8 mouse cellular contexts compared by ENCODE assay signal in the genomic region with DNA sequence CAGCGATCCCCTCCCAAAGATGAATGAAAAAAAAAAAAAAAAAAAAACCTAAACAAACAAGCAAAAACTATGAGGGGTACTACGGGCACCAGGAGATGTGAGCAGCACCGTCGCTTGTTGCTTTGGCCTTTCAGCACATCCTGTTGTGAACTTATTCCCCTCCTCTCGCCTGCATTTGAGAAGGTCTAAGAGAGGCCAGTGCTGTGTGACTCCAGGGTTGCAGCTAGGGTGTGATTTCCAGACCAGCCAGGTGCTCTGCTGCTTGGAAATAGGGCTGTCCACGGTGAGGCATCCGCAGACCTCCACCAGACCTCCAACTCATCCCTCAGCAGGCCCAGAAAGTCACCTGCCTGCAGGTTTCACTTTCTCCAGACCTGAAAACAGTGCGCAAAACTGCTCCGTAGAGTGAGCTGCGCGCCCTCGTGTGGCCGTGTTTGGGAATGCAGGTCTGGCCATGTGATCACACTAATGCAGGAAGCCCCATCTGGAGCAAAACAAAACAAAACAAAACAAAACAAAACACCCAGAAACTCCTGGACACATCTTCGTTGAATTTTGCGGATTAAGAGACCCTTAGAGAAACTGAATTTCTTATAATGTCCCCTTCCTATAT.
DNase-seq lines count a peak whose midpoint lies in the region; ATAC-seq lines count a peak whose summit lies in the region.

No protein-coding gene starts in this region.

- H3K27me3 ChIP-seq in forebrain, embryonic 10.5 days (ENCODE audit: poor library complexity, severe bottlenecking) = no peaks in the 10 kb centered on the region
- H3K27me3 ChIP-seq in heart, embryonic 15.5 days = no peaks in the 10 kb centered on the region
- H3K27me3 ChIP-seq in liver, embryonic 13.5 days = no peaks in the 10 kb centered on the region
- no peaks in the 10 kb centered on the region for H3K27me3 ChIP-seq in stomach, embryonic 14.5 days (ENCODE audit: control insufficient read depth, insufficient read depth, low read length)

- peak overlapping the region; percentile 72 for H3K4me2 ChIP-seq in heart, embryonic 15.5 days
- H3K4me2 ChIP-seq in liver, embryonic 13.5 days = peak overlapping the region; percentile 67
- H3K4me2 ChIP-seq in stomach, embryonic 14.5 days (replicated peaks; ENCODE audit: low read depth, low read length) = peak overlapping the region; percentile 30

- 0 out of 2 replicates have a peak overlapping the region, but pooled peaks have one; percentile 20 for H3K4me3 ChIP-seq in forebrain, embryonic 10.5 days
- peak overlapping the region; percentile 47 for H3K4me3 ChIP-seq in heart, embryonic 15.5 days
- peak overlapping the region; percentile 45 for H3K4me3 ChIP-seq in liver, embryonic 13.5 days (replicated peaks)
- H3K4me3 ChIP-seq in stomach, embryonic 14.5 days (ENCODE audit: low read depth, low read length) = peak overlapping the region; percentile 15; the same call in 1 of the 2 replicates

- H3K9me3 ChIP-seq in forebrain, embryonic 10.5 days = no peaks in the 10 kb centered on the region
- H3K9me3 ChIP-seq in heart, embryonic 15.5 days (replicated peaks) = no peaks in the 10 kb centered on the region
- no peaks in the 10 kb centered on the region for H3K9me3 ChIP-seq in liver, embryonic 13.5 days (replicated peaks)
- no peaks in the 10 kb centered on the region for H3K9me3 ChIP-seq in stomach, embryonic 14.5 days (ENCODE audit: control insufficient read depth, low read depth, low read length)

- no peaks in the 10 kb centered on the region for H3K4me1 ChIP-seq in forebrain, embryonic 10.5 days
- H3K4me1 ChIP-seq in heart, embryonic 15.5 days (replicated peaks) = no peaks in the 10 kb centered on the region; the same call in 1 of the 2 replicates
- peaks cover 7% of the 10 kb centered on the region; the same call in 1 of the 2 replicates for H3K4me1 ChIP-seq in liver, embryonic 13.5 days (replicated peaks)
- H3K4me1 ChIP-seq in stomach, embryonic 14.5 days (ENCODE audit: control insufficient read depth, insufficient read depth, low read length) = no peaks in the 10 kb centered on the region

- no peak overlapping the region for H3K27ac ChIP-seq in forebrain, embryonic 10.5 days
- H3K27ac ChIP-seq in heart, embryonic 15.5 days = no peak overlapping the region
- no peak overlapping the region for H3K27ac ChIP-seq in liver, embryonic 13.5 days
- no peak overlapping the region for H3K27ac ChIP-seq in stomach, embryonic 14.5 days (ENCODE audit: low read length)

- WGBS in forebrain, embryonic 10.5 days = 27% methylated on average over 15 of the region's 15 CpGs
- WGBS in heart, embryonic 15.5 days = 19% methylated on average over 15 of the region's 15 CpGs
- WGBS in liver, embryonic 13.5 days (ENCODE audit: insufficient replicate concordance) = 15% methylated on average over 15 of the region's 15 CpGs
- 22% methylated on average over 15 of the region's 15 CpGs for WGBS in stomach, embryonic 14.5 days

- no peaks in the 10 kb centered on the region for H3K36me3 ChIP-seq in forebrain, embryonic 10.5 days (replicated peaks)
- H3K36me3 ChIP-seq in heart, embryonic 15.5 days = no peaks in the 10 kb centered on the region
- H3K36me3 ChIP-seq in liver, embryonic 13.5 days = no peaks in the 10 kb centered on the region
- H3K36me3 ChIP-seq in stomach, embryonic 14.5 days (ENCODE audit: control insufficient read depth, insufficient read depth, low read length) = no peaks in the 10 kb centered on the region

- peak overlapping the region; percentile 41; the same call in 1 of the 2 replicates for H3K9ac ChIP-seq in heart, embryonic 15.5 days
- H3K9ac ChIP-seq in liver, embryonic 13.5 days = peak overlapping the region; percentile 49; the same call in 1 of the 2 replicates
- H3K9ac ChIP-seq in stomach, embryonic 14.5 days (replicated peaks; ENCODE audit: low read depth, low read length) = no peak overlapping the region

- peak; percentile 90 to 94 for DNase-seq in CD8-positive naive resting alpha-beta T cell, adult 2 months (ENCODE audit: low read depth in 2 of 2, low spot score in 2 of 2)
- peak; percentile 37 for DNase-seq in c-Kit-negative CD71-positive TER-119-positive erythroid progenitor cells, embryonic 14.5 days (ENCODE audit: low read depth, low spot score)
- DNase-seq in forebrain, embryonic 10.5 days (ENCODE audit: extremely low spot score, low spot score) = peak; percentile 82
- DNase-seq in kidney, postnatal 25 days = peak; percentile 87 to 96
- peak; percentile 23 for DNase-seq in liver, embryonic 13.5 days
- DNase-seq in natural killer cell, adult 2 months (ENCODE audit: low spot score in 2 of 2) = peak; percentile 85 to 89

- no peak for ATAC-seq in heart, embryonic 15.5 days (replicated peaks; ENCODE audit: insufficient number of reproducible peaks, insufficient read depth, low FRiP score, low read depth)
- ATAC-seq in liver, embryonic 13.5 days (ENCODE audit: low read depth) = peak; percentile 61; the same call in 1 of the 2 replicates
- peak; percentile 38; the same call in 1 of the 2 replicates for ATAC-seq in stomach, embryonic 14.5 days (ENCODE audit: insufficient number of reproducible peaks, insufficient read depth, low FRiP score, low read depth)

Comparison
In these comparisons a context has a peak if more than half of its experiments do, and no peak if none do; other contexts are left out.
1. DNase-seq: peak in every context shown above with its lines; median percentile 92 in CD8-positive naive resting alpha-beta T cell, adult 2 months; 92 in kidney, postnatal 25 days; 87 in natural killer cell, adult 2 months; 82 in forebrain, embryonic 10.5 days; 37 in c-Kit-negative CD71-positive TER-119-positive erythroid progenitor cells, embryonic 14.5 days; 23 in liver, embryonic 13.5 days.